Mouse (Mus musculus) brown adipose tissue, adult 24 weeks (tissue): ENCODE results near the gene Mgl2. TPM values are rescaled to one million over a fixed set of nuclear protein-coding genes. Genes with fewer than 3 reads are reported as not detected.

Experiments used
- H3K27ac ChIP-seq: fragments of 200-500 bp; replicated peaks from 2 replicates; pipeline ENCODE4 v1.5.1; 2012; ENCODE audit warnings: low read depth, mild to moderate bottlenecking, low read length
- H3K4me1 ChIP-seq: fragments of 200-500 bp; 2 replicates; pipeline ENCODE4 v1.6.1; 2012; ENCODE audit warnings: low read length, mixed read lengths; ENCODE audit not compliant: control insufficient read depth, insufficient read depth, insufficient read length
- H3K4me3 ChIP-seq: fragments of 200-500 bp; 2 replicates; pipeline ENCODE4 v1.5.1; 2012; ENCODE audit warnings: low read depth, mild to moderate bottlenecking, low read length, moderate library complexity; ENCODE audit not compliant: insufficient read depth
- polyA plus RNA-seq: library from polyadenylated mRNA; stranded (reverse); fragments of >200 nt; gene quantifications from 2 replicates; pipeline ENCODE4 v1.2.4, GENCODE M21; 2012; ENCODE audit not compliant: missing spikeins, insufficient read depth, insufficient read length

Mgl2 gene
- polyA plus RNA-seq, 1 experiment = 16.8 TPM

DNA sequence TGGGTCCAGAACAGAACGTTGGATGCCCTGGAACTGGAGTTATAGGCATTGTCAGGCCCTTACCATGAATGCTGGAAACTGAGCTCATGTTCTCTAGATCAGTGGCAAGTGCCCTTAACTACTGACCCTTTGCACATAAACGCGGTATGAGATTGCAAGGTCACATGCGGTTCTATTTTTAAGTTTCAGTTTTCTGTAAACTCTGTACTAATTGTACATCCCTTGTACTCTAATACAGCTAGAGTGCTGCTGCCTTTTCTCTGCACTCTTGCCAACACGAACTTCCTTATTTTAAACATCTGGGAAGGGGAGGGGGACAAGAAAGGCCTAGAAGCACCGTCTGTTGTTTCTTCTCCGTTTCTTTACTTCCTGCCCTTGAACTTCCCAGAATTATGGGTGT, 55.0 kb downstream of the Mgl2 start:
- peaks cover 5% of the 10 kb centered on the region for H3K4me1 ChIP-seq
- H3K4me3 ChIP-seq = no peak overlapping the region
- peak overlapping the region; percentile 85 for H3K27ac ChIP-seq

Other genes with a start within 250 kb of the Mgl2 start
- gene Kctd11, start 248.9 kb upstream of the Mgl2 start, polyA plus RNA-seq = 2.5 and 3.3 TPM in 2 replicates
- gene Acap1, start 234.8 kb upstream of the Mgl2 start, polyA plus RNA-seq = not detected in 2 replicates
- 3.2 TPM in 1 of 2 replicates, not detected in the other for gene 2810408A11Rik, start 229.3 kb upstream of the Mgl2 start, polyA plus RNA-seq
- gene Neurl4, start 229.3 kb upstream of the Mgl2 start, polyA plus RNA-seq = 16.9 and 18.4 TPM in 2 replicates
- 23.6 and 24.3 TPM in 2 replicates for gene Gps2, start 216.4 kb upstream of the Mgl2 start, polyA plus RNA-seq
- 424 and 439 TPM in 2 replicates for gene Eif5a, start 208.4 kb upstream of the Mgl2 start, polyA plus RNA-seq
- 37.9 and 76.4 TPM in 2 replicates for gene Ybx2, start 194.5 kb upstream of the Mgl2 start, polyA plus RNA-seq
- gene Slc2a4, start 182.1 kb upstream of the Mgl2 start, polyA plus RNA-seq = 466 and 489 TPM in 2 replicates
- not detected in 2 replicates for gene Cldn7, start 165.6 kb upstream of the Mgl2 start, polyA plus RNA-seq
- 82.4 and 122 TPM in 2 replicates for gene Ctdnep1, start 149.2 kb upstream of the Mgl2 start, polyA plus RNA-seq
- gene Elp5, start 147.8 kb upstream of the Mgl2 start, polyA plus RNA-seq = 66.7 and 78.0 TPM in 2 replicates
- 576 and 663 TPM in 2 replicates for gene Gabarap, start 139.2 kb upstream of the Mgl2 start, polyA plus RNA-seq
- gene Phf23, start 134.6 kb upstream of the Mgl2 start, polyA plus RNA-seq = 24.2 and 26.4 TPM in 2 replicates
- gene Dvl2, start 129.7 kb upstream of the Mgl2 start, polyA plus RNA-seq = 2.6 and 4.9 TPM in 2 replicates
- 1,981 and 2,287 TPM in 2 replicates for gene Acadvl, start 114.9 kb upstream of the Mgl2 start, polyA plus RNA-seq
- 2.4 and 2.7 TPM in 2 replicates for gene Dlg4, start 113.4 kb upstream of the Mgl2 start, polyA plus RNA-seq
- 0.87 TPM in 1 of 2 replicates, not detected in the other for gene Asgr1, start 76.2 kb upstream of the Mgl2 start, polyA plus RNA-seq
- not detected in 2 replicates for gene Asgr2, start 37.7 kb upstream of the Mgl2 start, polyA plus RNA-seq
- 8.7 and 15.9 TPM in 2 replicates for gene Clec10a, start 25.9 kb downstream of the Mgl2 start, polyA plus RNA-seq
- gene Slc16a11, start 82.4 kb downstream of the Mgl2 start, polyA plus RNA-seq = not detected in 2 replicates
- 0.67 and 2.2 TPM in 2 replicates for gene Slc16a13, start 90.7 kb downstream of the Mgl2 start, polyA plus RNA-seq
- 7.0 and 13.4 TPM in 2 replicates for gene Bcl6b, start 99.5 kb downstream of the Mgl2 start, polyA plus RNA-seq
- gene 0610010K14Rik, start 107.6 kb downstream of the Mgl2 start, polyA plus RNA-seq = 28.7 and 40.6 TPM in 2 replicates
- gene Gm21988, start 109.5 kb downstream of the Mgl2 start, polyA plus RNA-seq = 4.0 and 4.8 TPM in 2 replicates
- gene Rnasek, start 109.5 kb downstream of the Mgl2 start, polyA plus RNA-seq = 214 and 232 TPM in 2 replicates
- gene Alox12, start 125.0 kb downstream of the Mgl2 start, polyA plus RNA-seq = 0.44 and 1.5 TPM in 2 replicates
- gene Alox12e, start 192.3 kb downstream of the Mgl2 start, polyA plus RNA-seq = not detected in 2 replicates
- gene Alox15, start 221.7 kb downstream of the Mgl2 start, polyA plus RNA-seq = 0.46 and 0.55 TPM in 2 replicates